Mouse (Mus musculus) hindbrain, embryonic 13.5 days (tissue): ENCODE measurements around the gene Pigs. TPM values are rescaled to one million over a fixed set of nuclear protein-coding genes. Genes with fewer than 3 reads are reported as not detected.

Experiments used
- ATAC-seq: fragments of 200-750 bp; cut with Nextera tagmentation; 2 replicates; pipeline ENCODE4 v1.8.0; 2017; ENCODE audit warnings: moderate TSS enrichment; ENCODE audit not compliant: low FRiP score
- H3K27ac ChIP-seq: fragments of 300-500 bp; sonication (generic); 2 replicates; pipeline ENCODE4 v1.5.1; 2015; ENCODE audit warnings: inconsistent platforms, mild to moderate bottlenecking, moderate library complexity
- H3K27me3 ChIP-seq: fragments of 300-500 bp; sonication (generic); 2 replicates; pipeline ENCODE4 v1.6.1; 2015; ENCODE audit warnings: mild to moderate bottlenecking, inconsistent platforms
- H3K36me3 ChIP-seq: fragments of 300-500 bp; sonication (generic); 2 replicates; pipeline ENCODE4 v1.6.1; 2015; ENCODE audit warnings: mild to moderate bottlenecking, inconsistent platforms
- H3K4me1 ChIP-seq: fragments of 300-500 bp; sonication (generic); replicated peaks from 2 replicates; pipeline ENCODE4 v1.6.1; 2015; ENCODE audit warnings: inconsistent platforms
- H3K4me2 ChIP-seq: fragments of 300-500 bp; sonication (generic); 2 replicates; pipeline ENCODE4 v1.6.1; 2015; ENCODE audit warnings: inconsistent platforms, mild to moderate bottlenecking, moderate library complexity
- H3K4me3 ChIP-seq: fragments of 300-500 bp; sonication (generic); 2 replicates; pipeline ENCODE4 v1.5.1; 2015; ENCODE audit warnings: mild to moderate bottlenecking, inconsistent platforms
- H3K9ac ChIP-seq: fragments of 300-500 bp; sonication (generic); 2 replicates; pipeline ENCODE4 v1.6.1; 2015; ENCODE audit warnings: mild to moderate bottlenecking, inconsistent platforms
- H3K9me3 ChIP-seq: fragments of 300-500 bp; sonication (generic); 2 replicates; pipeline ENCODE4 v1.6.1; 2016; ENCODE audit warnings: inconsistent platforms
- WGBS: fragments of 180-500 bp; shearing (Covaris S2); methylation state at CpG from one replicate; pipeline ENCODE4 v1.1.7; 2015; 5-methylcytosine and 5-hydroxymethylcytosine counted together
- polyA plus RNA-seq: library from polyadenylated mRNA; unstranded; fragments of >200 nt; fragmentation: Nextera tagmentation; extraction: Ambion mirVana; gene quantifications from 2 replicates; pipeline ENCODE4 v1.2.1, GENCODE M21; 2015

Pigs gene
- polyA plus RNA-seq, 1 experiment from 2014 or later, result 78.2 TPM

DNA sequence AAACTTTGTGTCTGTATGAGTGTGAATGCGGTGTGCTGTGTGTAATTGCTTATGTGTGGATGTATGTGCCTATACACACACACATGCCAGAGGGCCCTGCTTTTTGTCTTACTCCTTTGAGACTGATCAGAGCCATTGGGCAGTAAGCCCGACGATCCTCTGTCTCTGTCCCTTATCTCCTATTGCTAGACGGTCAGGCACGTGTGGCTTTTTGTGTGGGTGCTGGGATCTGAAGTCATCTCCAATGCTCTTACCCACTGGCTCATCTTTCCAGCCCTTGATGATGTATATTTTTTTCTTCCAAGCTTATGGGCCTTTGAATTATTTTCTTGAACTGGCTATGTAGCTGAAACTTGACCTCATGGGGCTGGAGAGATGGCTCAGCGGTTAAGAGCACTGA, 26.7 kb downstream of the Pigs start:
- Histone ChIP-seq H3K9ac (no peak overlapping the region), H3K36me3 (no peaks in the 10 kb centered on the region), H3K4me1 (no peaks in the 10 kb centered on the region), H3K4me3 (no peak overlapping the region), H3K9me3 (no peaks in the 10 kb centered on the region), H3K27ac (no peak overlapping the region), H3K27me3 (no peaks in the 10 kb centered on the region), H3K4me2 (no peak overlapping the region)
- WGBS, result 92% methylated on average over 6 of the region's 6 CpGs
- ATAC-seq, result no peak

DNA sequence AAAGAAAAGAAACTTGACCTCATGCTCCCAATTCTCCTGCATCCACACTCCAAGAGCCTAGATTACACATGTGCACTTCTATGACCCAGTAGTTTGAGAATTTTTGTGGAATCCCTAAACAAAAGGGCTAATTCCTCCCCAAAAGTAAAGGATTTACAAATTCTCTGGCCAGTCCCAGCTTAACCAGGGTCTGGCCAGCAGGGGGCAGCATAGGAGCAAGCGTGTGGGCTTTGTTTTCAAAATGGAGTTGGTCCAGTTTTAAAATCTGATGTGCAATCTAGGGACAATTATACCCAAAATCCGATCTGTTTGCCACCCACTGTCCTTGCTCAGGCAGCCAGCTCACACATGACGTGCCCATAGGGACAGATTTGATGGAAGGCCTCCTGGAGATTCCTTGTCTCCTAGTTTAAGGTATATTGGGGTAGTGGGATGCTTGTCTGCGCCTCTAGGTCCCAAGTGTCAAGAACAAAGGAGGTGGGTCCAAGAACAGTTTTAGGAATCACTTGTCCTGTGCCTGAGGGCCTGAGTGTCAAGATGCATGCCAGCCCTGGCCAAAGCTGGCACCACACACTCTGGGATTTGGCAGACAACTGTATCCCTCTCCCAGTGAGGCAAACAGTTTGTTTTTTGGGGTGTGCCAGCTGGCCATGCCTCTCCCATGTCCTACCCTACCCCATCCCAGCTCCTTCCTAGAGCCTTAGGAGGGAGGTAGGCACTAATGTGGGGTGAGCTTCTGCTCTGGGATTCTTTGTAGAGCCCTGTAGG, 27.4 kb downstream of the Pigs start:
- H3K4me3 ChIP-seq, result no peak overlapping the region
- no peaks in the 10 kb centered on the region for H3K9me3 ChIP-seq
- H3K27ac ChIP-seq, result no peak overlapping the region
- H3K4me1 ChIP-seq, result no peaks in the 10 kb centered on the region
- no peaks in the 10 kb centered on the region for H3K36me3 ChIP-seq
- H3K27me3 ChIP-seq, result no peaks in the 10 kb centered on the region
- WGBS, result 35% methylated on average over 4 of the region's 4 CpGs
- no peak overlapping the region for H3K9ac ChIP-seq
- no peak for ATAC-seq
- H3K4me2 ChIP-seq, result no peak overlapping the region

DNA sequence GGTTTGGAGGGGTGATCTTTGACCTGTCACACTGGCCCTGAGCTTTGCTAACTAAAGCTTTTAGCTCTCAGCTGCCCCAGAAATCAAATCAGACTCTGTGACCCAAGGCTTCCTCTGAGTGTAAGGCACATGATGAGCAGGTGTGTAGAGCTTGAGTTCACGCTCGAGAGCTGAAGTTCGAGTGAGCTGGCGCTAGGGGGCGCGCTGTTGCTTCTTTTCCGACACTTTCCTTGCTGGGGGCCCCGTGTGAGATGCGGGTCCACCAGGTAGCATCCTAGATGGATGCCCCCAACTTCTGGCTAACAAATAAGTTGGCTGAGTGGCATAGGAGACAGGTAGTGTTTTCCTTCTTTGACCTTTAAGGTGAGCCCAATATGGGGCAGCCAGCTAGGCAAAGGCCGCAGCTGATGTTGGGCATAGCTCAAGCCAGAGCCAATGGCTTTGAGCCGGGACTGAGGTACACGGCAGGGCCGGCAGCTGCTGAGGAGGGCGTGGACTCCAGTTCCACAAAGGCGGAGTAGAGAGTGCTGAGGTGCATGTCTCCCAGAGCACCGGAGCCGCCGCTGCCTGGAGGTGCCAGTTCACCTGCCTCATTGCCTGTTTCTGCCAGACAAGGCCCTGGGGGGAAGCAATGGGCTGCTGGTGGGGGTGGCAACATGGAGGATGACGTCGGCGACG, 30.3 kb downstream of the Pigs start:
- Histone ChIP-seq H3K36me3 (no peaks in the 10 kb centered on the region), H3K9me3 (no peaks in the 10 kb centered on the region), H3K27me3 (no peaks in the 10 kb centered on the region), H3K27ac (no peak overlapping the region), H3K4me1 (no peaks in the 10 kb centered on the region), H3K4me3 (no peak overlapping the region), H3K9ac (no peak overlapping the region), H3K4me2 (no peak overlapping the region)
- 13% methylated on average over 22 of the region's 22 CpGs for WGBS
- ATAC-seq, result no peak

DNA sequence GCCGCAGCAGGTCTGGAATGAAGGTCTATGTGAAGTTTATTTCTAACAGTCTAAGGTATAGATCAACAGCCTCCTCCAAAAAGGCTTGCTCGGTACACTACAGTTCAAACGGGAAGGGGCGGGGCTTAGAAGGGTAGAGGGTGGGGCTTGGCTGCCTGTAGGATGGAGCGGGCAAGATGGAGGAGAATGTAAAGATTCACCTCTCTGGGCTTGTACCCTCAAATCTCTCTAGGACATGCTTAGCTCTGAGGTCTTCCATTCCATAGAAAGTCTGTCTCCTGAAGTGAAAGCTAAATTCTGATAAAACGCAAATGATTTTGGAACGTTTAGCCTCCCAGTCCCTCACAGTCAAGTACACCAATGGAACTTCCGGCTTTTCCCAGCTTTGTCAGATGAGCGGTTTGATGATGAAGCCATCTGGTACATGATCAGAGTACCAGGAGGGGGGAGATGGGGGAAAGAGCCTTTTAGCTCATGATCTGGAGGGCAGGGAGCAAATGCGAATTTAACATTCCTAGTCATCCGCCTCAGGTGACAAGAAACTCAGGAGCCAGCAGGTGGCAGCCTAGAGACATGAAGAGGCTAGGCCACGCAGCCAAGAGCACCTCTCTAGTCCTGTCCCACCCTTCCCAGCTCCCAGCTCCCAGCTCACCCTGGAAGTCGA, 32.0 kb downstream of the Pigs start:
- Histone ChIP-seq H3K9ac (no peak overlapping the region), H3K4me3 (peak overlapping the region; percentile 18), H3K27me3 (no peaks in the 10 kb centered on the region), H3K4me2 (peak overlapping the region; percentile 46), H3K36me3 (no peaks in the 10 kb centered on the region), H3K4me1 (no peaks in the 10 kb centered on the region), H3K27ac (no peak overlapping the region), H3K9me3 (no peaks in the 10 kb centered on the region)
- peak; percentile 54 for ATAC-seq
- 14% methylated on average over 13 of the region's 13 CpGs for WGBS

DNA sequence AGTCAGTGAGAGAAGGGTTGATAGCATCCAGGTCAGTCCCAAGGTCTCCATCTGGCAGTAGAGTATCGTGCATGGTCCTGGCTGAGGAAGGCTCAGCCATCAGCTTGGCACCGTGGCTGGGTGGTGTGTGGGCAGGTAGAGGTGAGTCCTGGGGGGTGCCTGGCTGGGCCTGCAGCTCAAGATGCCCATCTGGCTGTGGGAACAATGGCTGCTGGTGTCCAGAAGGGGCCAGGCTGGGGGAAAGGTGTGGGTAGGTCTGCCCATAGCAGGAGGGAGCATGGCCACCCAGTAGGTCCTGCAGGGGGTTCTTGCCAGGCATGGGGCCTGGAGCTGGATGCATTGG, 32.5 kb downstream of the Pigs start:
- no peak overlapping the region for H3K27ac ChIP-seq
- H3K36me3 ChIP-seq, result no peaks in the 10 kb centered on the region
- 70% methylated on average over 2 of the region's 2 CpGs for whole genome bisulfite sequencing
- H3K9ac ChIP-seq, result no peak overlapping the region
- H3K4me1 ChIP-seq, result no peaks in the 10 kb centered on the region
- peak; percentile 18; the same call in 1 of the 2 replicates for ATAC-seq
- H3K9me3 ChIP-seq, result no peaks in the 10 kb centered on the region
- H3K4me2 ChIP-seq, result no peak overlapping the region
- no peak overlapping the region for H3K4me3 ChIP-seq
- H3K27me3 ChIP-seq, result no peaks in the 10 kb centered on the region

DNA sequence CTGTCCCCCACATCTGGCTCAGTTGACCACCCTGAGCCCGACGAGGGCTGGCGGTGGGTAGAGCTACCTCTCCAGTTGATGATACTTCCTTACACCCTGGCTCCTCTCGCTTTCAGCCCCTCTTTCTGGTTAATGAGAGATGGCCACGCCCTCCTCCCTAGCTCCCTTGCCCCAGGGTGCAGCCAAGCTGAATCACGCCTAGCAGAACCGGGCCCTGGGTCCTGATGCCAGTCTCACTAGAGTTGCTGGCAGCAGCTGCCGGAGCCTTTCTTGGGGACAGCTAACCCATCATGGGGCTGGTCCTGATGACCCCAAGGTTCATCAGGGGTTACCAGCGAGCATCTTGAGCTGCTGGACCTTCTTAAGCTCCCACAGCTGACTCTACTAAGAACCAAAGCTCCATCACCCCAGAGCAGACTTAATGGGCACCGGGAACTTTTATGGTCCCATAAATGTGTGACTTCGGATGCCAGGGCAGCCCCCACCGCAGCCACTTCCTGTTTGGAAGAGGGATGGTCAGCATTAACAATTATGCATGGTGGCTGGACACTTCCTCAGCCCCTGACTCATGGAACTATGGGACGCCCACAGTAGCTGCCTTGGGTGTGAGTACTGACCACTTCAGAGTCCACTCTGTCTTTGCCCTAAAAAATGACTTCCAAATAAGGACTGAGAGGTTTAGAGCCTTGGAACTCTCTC, 35.2 kb downstream of the Pigs start:
- Histone ChIP-seq H3K27ac (no peak overlapping the region), H3K4me1 (no peaks in the 10 kb centered on the region), H3K27me3 (no peaks in the 10 kb centered on the region), H3K4me2 (no peak overlapping the region), H3K4me3 (no peak overlapping the region), H3K36me3 (no peaks in the 10 kb centered on the region), H3K9ac (no peak overlapping the region), H3K9me3 (no peaks in the 10 kb centered on the region)
- 82% methylated on average over 13 of the region's 13 CpGs for WGBS
- no peak for ATAC-seq

DNA sequence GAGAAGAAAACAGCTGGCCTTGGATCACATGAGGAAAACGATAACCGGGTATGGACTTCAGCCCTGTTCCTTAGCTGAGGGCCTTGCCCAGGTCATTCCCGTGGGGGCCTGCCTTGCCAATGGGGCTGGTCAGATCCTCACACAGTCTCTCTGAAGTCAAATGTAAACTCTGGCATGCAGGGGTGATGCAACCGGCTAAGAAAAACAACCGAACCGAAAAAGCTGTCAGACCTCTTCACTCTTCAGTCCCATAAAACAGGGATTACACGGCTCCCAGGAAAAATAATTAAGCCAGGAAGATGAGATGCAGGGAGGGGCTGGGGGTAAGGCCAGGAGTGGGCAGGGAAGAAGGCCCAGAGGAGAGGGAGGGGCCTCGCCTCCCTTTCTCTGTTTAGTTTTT, 35.9 kb downstream of the Pigs start:
- H3K9me3 ChIP-seq, result no peaks in the 10 kb centered on the region
- H3K4me3 ChIP-seq, result no peak overlapping the region
- 70% methylated on average over 8 of the region's 8 CpGs for WGBS
- no peak for ATAC-seq
- no peaks in the 10 kb centered on the region for H3K4me1 ChIP-seq
- no peaks in the 10 kb centered on the region for H3K27me3 ChIP-seq
- H3K27ac ChIP-seq, result no peak overlapping the region
- H3K36me3 ChIP-seq, result no peaks in the 10 kb centered on the region
- no peak overlapping the region for H3K9ac ChIP-seq
- H3K4me2 ChIP-seq, result no peak overlapping the region

DNA sequence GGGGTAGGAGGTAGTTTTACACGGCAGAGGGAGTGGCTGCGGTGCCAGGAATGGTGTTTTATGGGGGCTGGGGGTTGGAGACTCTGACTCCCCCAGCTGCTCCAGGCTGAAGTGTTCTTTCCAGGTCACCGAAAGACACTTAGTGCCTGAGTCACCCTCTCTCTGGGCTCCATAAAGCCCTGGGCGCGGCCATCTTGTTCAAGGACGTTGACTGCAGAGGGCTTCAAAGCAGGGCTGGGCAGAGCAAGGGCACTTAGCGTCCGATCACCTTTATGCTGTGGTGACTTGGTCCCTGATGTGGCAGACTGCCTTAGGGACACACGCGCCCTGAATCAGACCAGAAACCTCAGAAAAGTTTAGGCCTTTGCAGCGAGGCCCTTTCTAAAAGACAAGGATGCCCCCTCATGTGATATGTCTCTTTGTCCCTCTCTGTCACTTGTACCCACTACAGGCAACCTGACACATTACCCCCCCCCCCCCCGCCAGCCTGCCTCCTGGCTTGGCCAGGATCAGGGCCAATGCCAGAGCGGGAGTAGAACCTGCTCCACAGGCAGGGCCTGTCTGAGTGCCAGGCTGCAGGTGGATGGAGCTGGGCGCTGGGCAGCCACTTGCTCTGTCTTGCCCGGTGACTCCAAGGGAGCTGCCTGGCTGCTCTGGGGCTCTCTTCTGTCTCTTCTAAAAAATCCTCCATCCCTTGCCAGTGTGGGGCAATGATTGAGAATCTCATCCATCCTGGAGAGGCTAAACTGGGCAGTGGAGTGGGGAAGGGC, 39.4 kb downstream of the Pigs start:
- WGBS, result 91% methylated on average over 15 of the region's 15 CpGs

DNA sequence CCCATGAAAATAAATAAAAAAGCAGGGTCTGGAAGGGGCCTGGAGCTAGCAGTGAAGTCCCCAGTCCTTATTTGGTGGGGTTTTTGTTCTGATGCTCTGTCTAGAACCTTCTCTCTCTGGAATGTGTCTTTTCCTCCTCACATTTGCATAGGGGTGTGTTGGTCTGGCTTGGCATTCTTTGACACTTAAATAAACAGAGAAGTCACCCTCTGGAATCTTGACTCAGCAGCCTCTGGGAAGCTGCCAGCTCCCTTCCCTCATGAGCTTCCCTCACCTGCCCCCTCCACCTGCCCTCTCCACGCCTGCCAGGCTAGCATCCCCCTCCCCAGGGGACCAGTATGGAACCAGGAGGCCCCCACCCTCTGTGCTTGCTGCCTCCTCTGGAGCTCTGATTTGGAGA, 42.2 kb downstream of the Pigs start:
- WGBS, result 70% methylated on average over 1 of the region's 1 CpGs
- no peak for ATAC-seq

More for the DNA sequence above, 39.4 kb downstream of the Pigs start:
- Histone ChIP-seq H3K9me3 (no peaks in the 10 kb centered on the region), H3K27ac (no peak overlapping the region), H3K36me3 (no peaks in the 10 kb centered on the region), H3K4me2 (no peak overlapping the region), H3K4me3 (no peak overlapping the region), H3K4me1 (peaks cover 3% of the 10 kb centered on the region; the same call in 1 of the 2 replicates), H3K27me3 (no peaks in the 10 kb centered on the region), H3K9ac (no peak overlapping the region)
- no peak for ATAC-seq

DNA sequence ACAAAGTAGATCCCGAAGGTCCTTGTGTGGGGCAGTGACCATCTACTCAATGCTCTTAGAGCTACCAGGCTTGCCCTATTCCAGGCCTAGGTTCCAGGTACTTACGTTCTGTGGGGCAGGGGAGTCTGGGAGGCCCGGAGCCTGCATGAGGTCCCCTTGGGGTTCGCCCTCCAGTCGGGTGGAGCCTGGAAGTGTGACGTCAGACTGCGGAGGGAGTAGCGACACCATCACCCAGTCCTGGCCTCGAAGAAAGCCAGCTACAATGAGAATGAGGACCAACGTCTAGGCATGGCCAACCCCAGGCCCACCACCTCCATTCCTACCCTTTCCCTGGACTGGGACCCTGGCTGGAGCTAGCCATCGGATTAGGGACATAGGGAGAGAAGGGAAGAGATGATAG, 43.5 kb downstream of the Pigs start:
- Histone ChIP-seq H3K4me2 (no peak overlapping the region), H3K27ac (no peak overlapping the region), H3K9ac (no peak overlapping the region), H3K36me3 (no peaks in the 10 kb centered on the region), H3K9me3 (no peaks in the 10 kb centered on the region), H3K4me1 (peaks cover 5% of the 10 kb centered on the region; the same call in 1 of the 2 replicates), H3K4me3 (no peak overlapping the region), H3K27me3 (no peaks in the 10 kb centered on the region)
- no peak for ATAC-seq
- 89% methylated on average over 11 of the region's 11 CpGs for WGBS

More for the DNA sequence above, 42.2 kb downstream of the Pigs start:
- Histone ChIP-seq H3K9ac (no peak overlapping the region), H3K4me2 (no peak overlapping the region), H3K9me3 (no peaks in the 10 kb centered on the region), H3K27ac (no peak overlapping the region), H3K27me3 (no peaks in the 10 kb centered on the region), H3K4me1 (peaks cover 5% of the 10 kb centered on the region; the same call in 1 of the 2 replicates), H3K36me3 (no peaks in the 10 kb centered on the region), H3K4me3 (no peak overlapping the region)

DNA sequence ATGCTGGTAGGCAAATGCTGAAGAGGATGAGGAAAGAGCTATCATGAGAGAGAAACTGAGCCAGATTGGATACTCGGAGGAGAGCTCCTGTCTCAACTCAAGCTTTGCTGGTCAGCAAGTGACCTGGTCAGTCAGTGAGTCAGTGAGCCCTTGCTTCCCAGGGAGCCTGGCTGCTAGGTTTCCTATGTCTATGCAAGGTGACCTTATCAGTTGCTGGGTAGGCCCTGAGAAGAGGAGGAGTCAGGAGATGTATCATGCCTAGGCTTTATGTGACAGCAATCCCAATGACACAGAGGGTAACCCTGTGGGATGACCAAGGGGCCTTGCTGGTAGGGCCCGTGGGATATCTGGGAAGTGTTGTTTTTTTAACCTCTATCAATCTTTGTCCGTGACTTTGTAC, 44.0 kb downstream of the Pigs start:
- ATAC-seq, result no peak

More for the DNA sequence above, 44.0 kb downstream of the Pigs start:
- no peak overlapping the region for H3K9ac ChIP-seq
- H3K4me3 ChIP-seq, result no peak overlapping the region
- H3K9me3 ChIP-seq, result no peaks in the 10 kb centered on the region
- no peak overlapping the region for H3K27ac ChIP-seq
- peaks cover 5% of the 10 kb centered on the region; the same call in 1 of the 2 replicates for H3K4me1 ChIP-seq
- H3K36me3 ChIP-seq, result no peaks in the 10 kb centered on the region
- 84% methylated on average over 3 of the region's 3 CpGs for WGBS
- no peaks in the 10 kb centered on the region for H3K27me3 ChIP-seq
- H3K4me2 ChIP-seq, result no peak overlapping the region
